Mouse (Mus musculus): ENCODE measurements at regions not wholly inside any gene's neighbourhood (a gene's known extent, or its start where the extent isn't known, plus 50 kb on each side); places are given as distances from the start of the nearest gene placed in this dataset.

GRCm38 (mm10) chr9:86232174-86232573 lies 232.6 kb downstream of the Ube2cbp start:
- Histone ChIP-seq H3K27me3 (ENCODE audit: control insufficient read depth, insufficient read depth, low read depth, low read length) (no peaks in the 10 kb centered on the region), H3K4me3 (ENCODE audit: low read length) (no peak overlapping the region), H3K4me1 (replicated peaks; ENCODE audit: control insufficient read depth, insufficient read depth, low read length) (no peaks in the 10 kb centered on the region), H3K9me3 (ENCODE audit: control insufficient read depth, low read length) (no peaks in the 10 kb centered on the region), H3K9ac (ENCODE audit: low read length) (no peak overlapping the region), H3K36me3 (ENCODE audit: control insufficient read depth, insufficient read depth, low read length) (no peaks in the 10 kb centered on the region), H3K4me2 (ENCODE audit: low read depth, low read length) (no peak overlapping the region), H3K27ac (ENCODE audit: low read length) (no peak overlapping the region)
- WGBS = 77% methylated on average over 1 of the region's 1 CpGs
- no peak for ATAC-seq (ENCODE audit: low read depth)

- Histone ChIP-seq H3K4me2 (ENCODE audit: low read depth, low read length) (no peak overlapping the region), H3K9ac (ENCODE audit: low read length) (no peak overlapping the region), H3K36me3 (ENCODE audit: control insufficient read depth, insufficient read depth, low read length) (no peaks in the 10 kb centered on the region), H3K27ac (ENCODE audit: low read length) (no peak overlapping the region), H3K27me3 (ENCODE audit: control insufficient read depth, insufficient read depth, low read depth, low read length) (no peaks in the 10 kb centered on the region), H3K4me1 (replicated peaks; ENCODE audit: control insufficient read depth, insufficient read depth, low read length) (no peaks in the 10 kb centered on the region), H3K4me3 (ENCODE audit: low read length) (no peak overlapping the region), H3K9me3 (ENCODE audit: control insufficient read depth, low read length) (no peaks in the 10 kb centered on the region)
- ATAC-seq (ENCODE audit: low read depth) = no peak
- WGBS = 73% methylated on average over 7 of the region's 7 CpGs
Measured at GRCm38 (mm10) chr9:86233775-86234174, 231.0 kb downstream of the Ube2cbp start.

GRCm38 (mm10) chr9:86238691-86239090 lies 226.1 kb downstream of the Ube2cbp start:
- 73% methylated on average over 4 of the region's 4 CpGs for WGBS
- Histone ChIP-seq H3K36me3 (ENCODE audit: control insufficient read depth, insufficient read depth, low read length) (no peaks in the 10 kb centered on the region), H3K4me2 (ENCODE audit: low read depth, low read length) (no peak overlapping the region), H3K4me3 (ENCODE audit: low read length) (no peak overlapping the region), H3K9me3 (ENCODE audit: control insufficient read depth, low read length) (no peaks in the 10 kb centered on the region), H3K27me3 (ENCODE audit: control insufficient read depth, insufficient read depth, low read depth, low read length) (no peaks in the 10 kb centered on the region), H3K9ac (ENCODE audit: low read length) (no peak overlapping the region), H3K4me1 (replicated peaks; ENCODE audit: control insufficient read depth, insufficient read depth, low read length) (no peaks in the 10 kb centered on the region), H3K27ac (ENCODE audit: low read length) (no peak overlapping the region)
- no peak for ATAC-seq (ENCODE audit: low read depth)

GRCm38 (mm10) chr9:86240287-86240686 lies 224.5 kb downstream of the Ube2cbp start:
- Histone ChIP-seq H3K4me3 (ENCODE audit: low read length) (no peak overlapping the region), H3K4me1 (replicated peaks; ENCODE audit: control insufficient read depth, insufficient read depth, low read length) (no peaks in the 10 kb centered on the region), H3K27ac (ENCODE audit: low read length) (no peak overlapping the region), H3K4me2 (ENCODE audit: low read depth, low read length) (no peak overlapping the region), H3K27me3 (ENCODE audit: control insufficient read depth, insufficient read depth, low read depth, low read length) (no peaks in the 10 kb centered on the region), H3K9me3 (ENCODE audit: control insufficient read depth, low read length) (no peaks in the 10 kb centered on the region), H3K36me3 (ENCODE audit: control insufficient read depth, insufficient read depth, low read length) (no peaks in the 10 kb centered on the region), H3K9ac (ENCODE audit: low read length) (no peak overlapping the region)
- 48% methylated on average over 2 of the region's 2 CpGs for WGBS
- ATAC-seq (ENCODE audit: low read depth) = no peak

- Histone ChIP-seq H3K27ac (ENCODE audit: low read length) (no peak overlapping the region), H3K9me3 (ENCODE audit: control insufficient read depth, low read length) (no peaks in the 10 kb centered on the region), H3K4me2 (ENCODE audit: low read depth, low read length) (no peak overlapping the region), H3K4me3 (ENCODE audit: low read length) (no peak overlapping the region), H3K27me3 (ENCODE audit: control insufficient read depth, insufficient read depth, low read depth, low read length) (no peaks in the 10 kb centered on the region), H3K36me3 (ENCODE audit: control insufficient read depth, insufficient read depth, low read length) (no peaks in the 10 kb centered on the region), H3K9ac (ENCODE audit: low read length) (no peak overlapping the region), H3K4me1 (replicated peaks; ENCODE audit: control insufficient read depth, insufficient read depth, low read length) (no peaks in the 10 kb centered on the region)
- WGBS = 50% methylated on average over 7 of the region's 7 CpGs
- no peak for ATAC-seq (ENCODE audit: low read depth)
Measured at GRCm38 (mm10) chr9:86240896-86241295, 223.9 kb downstream of the Ube2cbp start.

- Histone ChIP-seq H3K4me2 (ENCODE audit: low read depth, low read length) (no peak overlapping the region), H3K4me3 (ENCODE audit: low read length) (no peak overlapping the region), H3K27me3 (ENCODE audit: control insufficient read depth, insufficient read depth, low read depth, low read length) (no peaks in the 10 kb centered on the region), H3K27ac (ENCODE audit: low read length) (no peak overlapping the region), H3K9ac (ENCODE audit: low read length) (no peak overlapping the region), H3K9me3 (ENCODE audit: control insufficient read depth, low read length) (no peaks in the 10 kb centered on the region), H3K36me3 (ENCODE audit: control insufficient read depth, insufficient read depth, low read length) (no peaks in the 10 kb centered on the region), H3K4me1 (replicated peaks; ENCODE audit: control insufficient read depth, insufficient read depth, low read length) (no peaks in the 10 kb centered on the region)
- no peak for ATAC-seq (ENCODE audit: low read depth)
- WGBS = 68% methylated on average over 3 of the region's 3 CpGs
Measured at GRCm38 (mm10) chr9:86250197-86250596, 214.6 kb downstream of the Ube2cbp start.

- Histone ChIP-seq H3K4me2 (ENCODE audit: low read depth, low read length) (no peak overlapping the region), H3K9ac (ENCODE audit: low read length) (no peak overlapping the region), H3K36me3 (ENCODE audit: control insufficient read depth, insufficient read depth, low read length) (no peaks in the 10 kb centered on the region), H3K27me3 (ENCODE audit: control insufficient read depth, insufficient read depth, low read depth, low read length) (no peaks in the 10 kb centered on the region), H3K9me3 (ENCODE audit: control insufficient read depth, low read length) (no peaks in the 10 kb centered on the region), H3K4me1 (replicated peaks; ENCODE audit: control insufficient read depth, insufficient read depth, low read length) (no peaks in the 10 kb centered on the region), H3K4me3 (ENCODE audit: low read length) (no peak overlapping the region), H3K27ac (ENCODE audit: low read length) (no peak overlapping the region)
- no peak for ATAC-seq (ENCODE audit: low read depth)
- WGBS = 66% methylated on average over 1 of the region's 1 CpGs
Measured at GRCm38 (mm10) chr9:86251331-86251730, 213.4 kb downstream of the Ube2cbp start.

All from lung, embryonic 16.5 days (tissue).